Mouse (Mus musculus) forebrain, embryonic 14.5 days (tissue): ENCODE measurements around the gene Nrip1. TPM values are rescaled to one million over a fixed set of nuclear protein-coding genes. Genes with fewer than 3 reads are reported as not detected.

Source experiments
- ATAC-seq: fragments of 200-750 bp; cut with Nextera tagmentation; 2 replicates; pipeline ENCODE4 v1.8.0; 2017; ENCODE audit warnings: mild to moderate bottlenecking, moderate library complexity
- DNase-seq: peaks from one replicate; pipeline ENCODE4 v3.0.0-alpha.2; 2015; ENCODE audit warnings: low spot score
- H3K27ac ChIP-seq: fragments of 300-500 bp; sonication (generic); 2 replicates; pipeline ENCODE4 v1.5.1; 2014; ENCODE audit warnings: low read depth, mild to moderate bottlenecking, control low read depth, low read length, moderate library complexity
- H3K27me3 ChIP-seq: fragments of 300-500 bp; sonication (generic); replicated peaks from 2 replicates; pipeline ENCODE4 v1.6.1; 2014; ENCODE audit warnings: low read length, control low read depth, mixed read lengths; ENCODE audit not compliant: control insufficient read depth, insufficient read depth
- H3K36me3 ChIP-seq: fragments of 300-500 bp; sonication (generic); 2 replicates; pipeline ENCODE4 v1.6.1; 2014; ENCODE audit warnings: low read length, control low read depth; ENCODE audit not compliant: control insufficient read depth, insufficient read depth
- H3K4me1 ChIP-seq: fragments of 300-500 bp; sonication (generic); 2 replicates; pipeline ENCODE4 v1.6.1; 2014; ENCODE audit warnings: antibody characterized with exemption, low read length, control low read depth; ENCODE audit not compliant: control insufficient read depth, insufficient read depth
- H3K4me2 ChIP-seq: fragments of 300-500 bp; sonication (generic); 2 replicates; pipeline ENCODE4 v1.6.1; 2014; ENCODE audit warnings: mild to moderate bottlenecking, control low read depth, low read length
- H3K4me3 ChIP-seq: fragments of 300-500 bp; sonication (generic); 2 replicates; pipeline ENCODE4 v1.5.1; 2014; ENCODE audit warnings: low read depth, low read length, control low read depth
- H3K9ac ChIP-seq: fragments of 300-500 bp; sonication (generic); 2 replicates; pipeline ENCODE4 v1.6.1; 2014; ENCODE audit warnings: mild to moderate bottlenecking, low read length, control low read depth, moderate library complexity
- H3K9me3 ChIP-seq: fragments of 300-500 bp; sonication (generic); replicated peaks from 2 replicates; pipeline ENCODE4 v1.6.1; 2016; ENCODE audit warnings: low read length, control low read depth, mixed read lengths; ENCODE audit not compliant: control insufficient read depth
- WGBS: fragments of 180-500 bp; shearing (Covaris S2); extraction: QIAGEN DNeasy Blood & Tissue Kit; methylation state at CpG from one replicate; pipeline ENCODE4 v1.1.7; 2014; 5-methylcytosine and 5-hydroxymethylcytosine counted together
- polyA plus RNA-seq: library from polyadenylated mRNA; unstranded; fragments of >200 nt; fragmentation: Nextera tagmentation; extraction: Ambion mirVana; gene quantifications from 2 replicates; pipeline ENCODE4 v1.2.1, GENCODE M21; 2014

The Nrip1 gene
- polyA plus RNA-seq, 1 experiment from 2014 or later, result 16.5 TPM

DNA sequence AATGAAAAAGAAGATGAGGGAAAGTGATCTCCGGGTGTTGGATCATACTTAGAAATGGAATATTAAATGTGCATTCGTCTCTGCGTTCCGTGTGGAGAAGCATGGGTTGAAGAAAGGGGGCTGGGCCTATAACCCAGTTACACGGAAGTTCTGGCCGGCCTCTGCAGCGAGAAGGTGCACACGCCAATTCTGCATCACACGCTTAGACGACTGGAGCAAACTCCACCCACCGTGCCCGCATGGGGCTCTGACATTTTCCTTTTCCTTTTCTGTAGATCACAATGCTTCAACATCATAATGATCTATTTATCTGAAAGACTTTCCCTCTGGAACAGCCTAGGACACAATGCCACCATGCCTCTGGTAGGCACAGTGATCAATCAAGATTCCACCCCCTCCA lies 16.5 kb downstream of the Nrip1 start:
- H3K4me1 ChIP-seq, result no peaks in the 10 kb centered on the region
- no peak overlapping the region for H3K9ac ChIP-seq
- no peak overlapping the region for H3K4me3 ChIP-seq
- ATAC-seq (no peak), DNase-seq (no peak)
- no peaks in the 10 kb centered on the region for H3K9me3 ChIP-seq
- H3K36me3 ChIP-seq, result no peaks in the 10 kb centered on the region
- no peaks in the 10 kb centered on the region for H3K27me3 ChIP-seq
- no peak overlapping the region for H3K27ac ChIP-seq
- no peak overlapping the region for H3K4me2 ChIP-seq
- 89% methylated on average over 12 of the region's 12 CpGs for WGBS

DNA sequence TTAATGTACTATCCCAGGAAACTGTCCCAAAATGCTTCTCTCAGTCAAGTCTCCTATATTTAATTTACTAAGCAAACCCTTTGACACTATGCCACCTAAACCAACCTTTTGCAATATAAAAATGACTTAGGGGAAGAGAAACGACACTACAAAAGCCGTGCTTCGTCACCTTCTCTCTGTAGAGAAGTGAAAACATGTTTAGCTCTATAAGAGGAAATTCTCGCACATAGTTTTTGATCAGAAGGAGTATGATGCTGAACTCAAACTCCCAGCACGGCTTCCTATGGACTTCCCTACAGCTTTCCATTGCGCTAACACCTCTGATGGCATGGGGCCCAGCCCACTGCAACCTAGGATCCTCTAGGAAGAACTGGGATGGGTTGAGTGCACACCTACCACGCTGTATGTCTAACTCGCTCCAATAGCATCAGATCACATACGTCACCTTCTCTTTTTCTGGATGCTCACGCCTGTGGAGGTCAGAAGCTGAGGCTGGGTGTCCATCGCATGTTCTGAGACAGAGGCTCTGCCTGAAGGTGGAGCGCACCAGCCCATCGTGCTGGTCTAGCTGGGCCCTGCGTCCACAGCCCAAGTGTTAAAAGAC lies 17.6 kb downstream of the Nrip1 start:
- no peak overlapping the region for H3K4me3 ChIP-seq
- no peaks in the 10 kb centered on the region for H3K4me1 ChIP-seq
- WGBS, result 96% methylated on average over 14 of the region's 14 CpGs
- no peak overlapping the region for H3K4me2 ChIP-seq
- no peak overlapping the region for H3K9ac ChIP-seq
- no peak for DNase-seq
- no peak overlapping the region for H3K27ac ChIP-seq
- no peak for ATAC-seq
- H3K36me3 ChIP-seq, result no peaks in the 10 kb centered on the region
- H3K9me3 ChIP-seq, result no peaks in the 10 kb centered on the region
- no peaks in the 10 kb centered on the region for H3K27me3 ChIP-seq

DNA sequence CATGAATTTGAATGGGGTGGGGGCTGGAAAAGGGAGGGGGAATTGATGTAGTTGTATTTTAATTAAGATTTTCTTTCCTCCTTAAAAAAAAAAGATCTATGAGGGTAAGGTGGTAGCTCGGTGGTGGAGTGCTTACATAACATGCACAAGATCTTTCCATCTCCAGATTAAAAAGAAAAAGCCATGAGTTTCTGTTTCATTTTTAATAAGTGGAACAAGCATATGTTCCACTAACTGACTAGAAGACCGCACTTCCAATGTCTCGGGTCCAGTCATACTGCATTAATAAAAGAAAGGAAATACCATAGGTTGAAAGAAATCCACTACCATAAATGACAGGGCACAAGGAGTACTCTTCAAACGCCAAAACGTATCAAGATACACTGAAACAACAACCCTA lies 18.4 kb downstream of the Nrip1 start:
- Histone ChIP-seq H3K27me3 (no peaks in the 10 kb centered on the region), H3K9me3 (no peaks in the 10 kb centered on the region), H3K9ac (no peak overlapping the region), H3K4me1 (no peaks in the 10 kb centered on the region), H3K27ac (no peak overlapping the region), H3K36me3 (no peaks in the 10 kb centered on the region), H3K4me2 (no peak overlapping the region), H3K4me3 (no peak overlapping the region)
- 94% methylated on average over 5 of the region's 5 CpGs for WGBS
- no peak for DNase-seq
- no peak for ATAC-seq

DNA sequence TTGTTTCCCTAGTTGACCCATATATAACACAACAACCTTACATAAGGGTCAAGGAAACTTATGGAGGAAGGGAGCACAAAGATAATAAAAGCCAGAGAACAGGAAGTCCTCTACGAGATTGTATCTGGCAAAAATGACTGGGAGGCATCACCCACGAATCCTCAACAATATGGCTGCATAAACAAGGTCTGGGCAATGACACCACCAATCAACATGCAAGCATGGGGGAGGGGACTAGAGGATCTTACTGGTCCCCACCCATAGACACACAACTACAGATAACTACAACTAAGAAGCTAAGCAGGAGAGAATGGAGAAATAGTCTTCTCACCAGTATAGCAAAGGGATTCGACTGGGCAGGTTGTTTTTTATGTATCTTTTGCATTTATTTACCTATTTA lies 18.8 kb downstream of the Nrip1 start:
- no peak for DNase-seq
- Histone ChIP-seq H3K4me3 (no peak overlapping the region), H3K9ac (no peak overlapping the region), H3K27ac (no peak overlapping the region), H3K4me1 (no peaks in the 10 kb centered on the region), H3K4me2 (no peak overlapping the region), H3K27me3 (no peaks in the 10 kb centered on the region), H3K9me3 (no peaks in the 10 kb centered on the region), H3K36me3 (no peaks in the 10 kb centered on the region)
- WGBS, result 89% methylated on average over 3 of the region's 3 CpGs
- ATAC-seq, result no peak

DNA sequence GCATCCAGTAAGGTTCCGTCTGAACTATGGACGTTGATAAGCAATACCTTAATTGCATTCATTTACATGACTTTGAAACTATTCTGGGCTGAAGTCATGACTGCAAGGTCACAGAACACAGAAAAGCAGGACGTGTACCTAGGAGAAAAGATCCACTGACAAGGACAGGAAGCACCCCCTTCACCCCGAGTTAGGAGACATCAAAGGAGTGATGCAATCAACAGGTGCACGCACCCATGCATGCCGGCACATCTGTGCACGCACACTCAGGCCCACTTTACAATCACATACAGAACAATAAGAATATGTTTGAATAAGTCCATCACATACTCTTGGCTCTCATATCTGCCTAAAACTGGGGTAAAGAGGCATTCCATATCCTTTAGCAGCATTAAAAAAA lies 19.3 kb downstream of the Nrip1 start:
- Histone ChIP-seq H3K4me1 (no peaks in the 10 kb centered on the region), H3K27ac (no peak overlapping the region), H3K9me3 (no peaks in the 10 kb centered on the region), H3K36me3 (0 out of 2 replicates have a peak, but pooled peaks cover 4% of the 10 kb centered on the region), H3K9ac (no peak overlapping the region), H3K4me3 (no peak overlapping the region), H3K27me3 (no peaks in the 10 kb centered on the region), H3K4me2 (no peak overlapping the region)
- WGBS, result 88% methylated on average over 7 of the region's 7 CpGs
- ATAC-seq (no peak), DNase-seq (no peak)

DNA sequence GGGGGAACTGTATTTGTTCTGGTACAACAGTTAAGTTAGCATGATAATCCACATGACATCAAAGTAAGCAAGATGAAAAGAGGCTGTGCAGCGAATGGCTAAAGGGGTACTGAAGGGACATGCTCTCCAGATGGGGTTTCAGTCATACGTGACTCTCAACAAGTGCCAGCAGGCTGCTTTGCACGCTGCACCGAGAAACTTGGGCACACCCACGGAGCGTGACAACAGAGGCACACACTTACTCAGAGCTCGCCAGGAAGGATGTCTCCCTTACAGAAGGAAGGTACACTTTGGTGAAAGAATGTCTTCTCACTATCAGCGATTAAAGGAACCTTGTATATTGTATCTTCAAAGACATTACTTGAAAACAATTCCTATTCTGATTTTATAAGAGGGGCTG lies 22.7 kb downstream of the Nrip1 start:
- Histone ChIP-seq H3K4me2 (no peak overlapping the region), H3K4me1 (no peaks in the 10 kb centered on the region), H3K9me3 (no peaks in the 10 kb centered on the region), H3K27ac (no peak overlapping the region), H3K27me3 (no peaks in the 10 kb centered on the region), H3K36me3 (0 out of 2 replicates have a peak, but pooled peaks cover 6% of the 10 kb centered on the region), H3K9ac (no peak overlapping the region), H3K4me3 (no peak overlapping the region)
- ATAC-seq, result no peak
- WGBS, result 90% methylated on average over 8 of the region's 8 CpGs
- DNase-seq, result no peak

DNA sequence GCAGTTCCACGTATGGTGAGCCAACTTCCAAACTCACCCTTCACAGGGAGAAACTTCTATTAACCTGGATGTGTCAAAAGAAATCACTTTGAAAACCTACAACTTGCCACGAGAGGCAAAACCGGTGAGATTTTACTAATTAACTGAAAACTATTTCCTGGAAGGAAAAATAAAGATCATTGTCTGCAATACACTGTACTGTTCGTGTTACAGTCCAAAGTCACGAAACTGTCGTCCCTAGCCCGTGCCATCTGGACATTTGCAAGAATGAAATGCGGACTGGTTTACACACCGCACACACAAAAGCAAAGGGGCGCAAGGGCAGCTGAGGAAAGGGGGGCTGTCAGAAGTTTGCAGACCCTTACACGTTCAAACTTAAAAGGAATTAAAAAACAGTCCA lies 24.6 kb downstream of the Nrip1 start:
- no peak overlapping the region for H3K4me2 ChIP-seq
- 0 out of 2 replicates have a peak, but pooled peaks cover 6% of the 10 kb centered on the region for H3K36me3 ChIP-seq
- DNase-seq (no peak), ATAC-seq (no peak)
- no peaks in the 10 kb centered on the region for H3K4me1 ChIP-seq
- no peak overlapping the region for H3K9ac ChIP-seq
- H3K27ac ChIP-seq, result no peak overlapping the region
- H3K4me3 ChIP-seq, result no peak overlapping the region
- WGBS, result 85% methylated on average over 11 of the region's 11 CpGs
- H3K9me3 ChIP-seq, result no peaks in the 10 kb centered on the region
- no peaks in the 10 kb centered on the region for H3K27me3 ChIP-seq

DNA sequence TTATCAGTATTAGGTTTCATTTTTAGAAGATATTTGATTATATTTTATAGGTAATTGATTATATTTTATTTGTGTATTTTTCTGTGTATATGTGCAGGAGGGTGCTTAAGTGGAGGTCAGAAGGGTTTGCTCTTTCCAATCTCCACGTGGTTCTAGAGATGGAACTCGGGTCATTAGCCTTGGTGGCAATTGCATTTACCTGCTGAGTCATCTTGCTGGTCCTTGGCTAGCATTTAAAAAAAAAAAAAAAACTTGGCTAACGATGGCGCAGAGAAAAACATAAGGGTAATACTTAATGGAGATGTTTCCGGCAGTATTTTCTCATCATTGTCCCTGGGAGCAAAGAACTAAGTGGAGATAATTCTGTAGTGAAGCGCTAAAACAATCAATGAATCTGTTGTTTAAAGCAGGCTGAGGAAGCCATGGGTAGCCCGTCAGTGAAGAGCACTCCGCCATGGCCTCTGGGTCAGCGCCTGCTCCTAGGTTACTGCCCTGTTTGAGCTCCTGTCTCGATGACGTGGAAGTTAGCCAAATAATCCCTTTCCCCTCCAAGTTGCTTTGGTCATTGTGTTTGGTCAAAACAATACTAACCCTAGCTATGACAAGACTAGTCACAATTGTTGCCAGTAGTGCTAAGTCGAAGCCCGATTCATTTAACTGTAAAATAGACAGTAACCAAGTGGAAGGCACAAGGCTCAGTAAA lies 25.8 kb downstream of the Nrip1 start:
- H3K27ac ChIP-seq, result no peak overlapping the region
- no peaks in the 10 kb centered on the region for H3K27me3 ChIP-seq
- ATAC-seq (no peak), DNase-seq (no peak)
- H3K4me2 ChIP-seq, result no peak overlapping the region
- H3K9ac ChIP-seq, result no peak overlapping the region
- H3K4me3 ChIP-seq, result no peak overlapping the region
- H3K36me3 ChIP-seq, result 0 out of 2 replicates have a peak, but pooled peaks cover 6% of the 10 kb centered on the region
- H3K9me3 ChIP-seq, result no peaks in the 10 kb centered on the region
- no peaks in the 10 kb centered on the region for H3K4me1 ChIP-seq
- WGBS, result 78% methylated on average over 13 of the region's 13 CpGs

DNA sequence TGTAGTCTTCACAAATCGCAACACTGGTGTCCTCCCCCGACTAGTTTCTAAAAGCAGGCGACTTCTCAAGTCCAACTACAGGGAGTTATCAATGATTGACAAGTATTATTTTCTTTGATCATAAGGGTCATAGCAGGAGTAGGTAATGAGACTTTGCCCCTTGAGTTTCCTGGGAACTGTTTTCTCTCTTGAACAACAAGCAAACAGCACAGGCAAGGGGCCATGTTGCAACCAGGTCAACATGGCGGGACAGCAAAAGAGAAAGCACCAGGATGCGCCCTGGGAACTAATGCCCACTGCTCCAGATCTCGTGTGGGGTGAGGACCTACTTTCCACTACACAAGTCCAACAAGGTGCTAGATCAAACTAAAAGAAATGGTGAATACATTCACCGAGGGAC lies 27.3 kb downstream of the Nrip1 start:
- H3K36me3 ChIP-seq, result 0 out of 2 replicates have a peak, but pooled peaks cover 6% of the 10 kb centered on the region
- H3K27ac ChIP-seq, result no peak overlapping the region
- ATAC-seq (no peak), DNase-seq (no peak)
- H3K9ac ChIP-seq, result no peak overlapping the region
- H3K4me1 ChIP-seq, result no peaks in the 10 kb centered on the region
- no peak overlapping the region for H3K4me3 ChIP-seq
- no peaks in the 10 kb centered on the region for H3K9me3 ChIP-seq
- H3K4me2 ChIP-seq, result no peak overlapping the region
- H3K27me3 ChIP-seq, result no peaks in the 10 kb centered on the region
- 93% methylated on average over 7 of the region's 7 CpGs for WGBS
